Comparison of ENCODE assay signal across 13 mouse cellular contexts in the genomic region with DNA sequence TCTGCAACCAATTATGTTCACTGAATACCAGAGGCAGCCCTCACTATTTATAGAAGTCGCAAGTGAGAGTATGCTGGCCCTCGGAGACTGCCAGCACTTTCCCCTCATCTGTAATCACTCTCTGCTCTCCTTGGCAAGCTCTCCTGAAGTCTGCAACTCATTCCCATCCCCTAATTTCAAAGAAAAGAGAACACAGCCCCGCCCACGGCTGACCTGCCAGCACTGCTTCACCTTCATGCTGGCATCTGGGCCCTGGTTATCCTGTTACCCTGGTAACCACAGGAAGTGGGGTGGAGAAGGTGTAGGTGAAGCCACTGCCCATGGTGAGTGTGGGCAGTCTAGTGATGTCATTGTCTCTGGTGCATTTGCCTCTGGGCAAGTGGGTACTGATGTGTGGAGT.
DNase-seq lines count a peak whose midpoint lies in the region; ATAC-seq and TF ChIP-seq lines count a peak whose summit lies in the region.
"Had no signal": no experiment of that assay in that cellular context is flagged by ENCODE, and none has a peak within 500 bp of the region (broad histone marks: within the 10 kb centered on the region; RNA-seq: fewer than 3 reads in every experiment).

No protein-coding gene starts in this region.

- 29% methylated on average over 4 of the region's 4 CpGs for WGBS in stomach, embryonic 16.5 days
- WGBS in stomach, postnatal 0 days, result 20% methylated on average over 4 of the region's 4 CpGs
- 63% methylated on average over 4 of the region's 4 CpGs for WGBS in midbrain, embryonic 11.5 days

- H3K4me1 ChIP-seq in stomach, embryonic 16.5 days (ENCODE audit: control insufficient read depth, insufficient read depth, low read length), result no peaks in the 10 kb centered on the region
- H3K4me1 ChIP-seq in stomach, postnatal 0 days (replicated peaks; ENCODE audit: control insufficient read depth, insufficient read depth), result 0 out of 2 replicates have a peak, but pooled peaks cover 2% of the 10 kb centered on the region
- H3K4me1 ChIP-seq in embryonic fibroblast, embryonic 13.5 days (ENCODE audit: control insufficient read depth, insufficient read depth, low read length), result peaks cover 7% of the 10 kb centered on the region
- no peaks in the 10 kb centered on the region for H3K4me1 ChIP-seq in midbrain, embryonic 11.5 days (ENCODE audit: control insufficient read depth, insufficient read depth, low read length)
- H3K4me1 ChIP-seq: intestine, embryonic 15.5 days had no signal

- DNase-seq in stomach, postnatal 0 days (ENCODE audit: low spot score), result no peak
- peak; percentile 36 to 66 for DNase-seq in heart, postnatal 14 days
- DNase-seq in lung, postnatal 36 days, result peak; percentile 52
- no peak for DNase-seq in frontal cortex, postnatal 36 days (ENCODE audit: low spot score in 2 of 2)
- no peak for DNase-seq in midbrain, embryonic 11.5 days (ENCODE audit: low spot score, missing footprints)
- DNase-seq in cerebellum, postnatal 4 days (ENCODE audit: low spot score in 2 of 2), result no peak
- DNase-seq: cerebellum, postnatal 14 days; right cerebral cortex, postnatal 4 days had no signal

- H3K4me3 ChIP-seq in stomach, embryonic 16.5 days (replicated peaks; ENCODE audit: low read length), result no peak overlapping the region
- no peak overlapping the region for H3K4me3 ChIP-seq in stomach, postnatal 0 days (ENCODE audit: low read depth, low read length)
- no peak overlapping the region for H3K4me3 ChIP-seq in embryonic fibroblast, embryonic 13.5 days (ENCODE audit: insufficient read depth, low read length)
- no peak overlapping the region for H3K4me3 ChIP-seq in midbrain, embryonic 11.5 days (ENCODE audit: low read depth, low read length)
- H3K4me3 ChIP-seq: intestine, embryonic 15.5 days; layer of hippocampus, adult 2 months had no signal

- no peak for TF ChIP-seq EP300 in stomach, postnatal 0 days (optimal IDR thresholded peaks at IDR 0.05)

- H3K9ac ChIP-seq in stomach, embryonic 16.5 days (ENCODE audit: low read length), result no peak overlapping the region
- H3K9ac ChIP-seq in stomach, postnatal 0 days (ENCODE audit: low read length), result no peak overlapping the region
- H3K9ac ChIP-seq in midbrain, embryonic 11.5 days (ENCODE audit: low read length), result no peak overlapping the region
- H3K9ac ChIP-seq: intestine, embryonic 15.5 days had no signal

- H3K9me3 ChIP-seq in stomach, embryonic 16.5 days (replicated peaks; ENCODE audit: control insufficient read depth, low read length), result no peaks in the 10 kb centered on the region
- H3K9me3 ChIP-seq in stomach, postnatal 0 days (ENCODE audit: control insufficient read depth, low read length), result no peaks in the 10 kb centered on the region
- H3K9me3 ChIP-seq in midbrain, embryonic 11.5 days (ENCODE audit: control insufficient read depth, low read length), result no peaks in the 10 kb centered on the region
- H3K9me3 ChIP-seq: intestine, embryonic 15.5 days had no signal

- H3K36me3 ChIP-seq in stomach, embryonic 16.5 days (ENCODE audit: control insufficient read depth, insufficient read depth, low read length), result no peaks in the 10 kb centered on the region
- H3K36me3 ChIP-seq in stomach, postnatal 0 days (ENCODE audit: control insufficient read depth, insufficient read depth, low read length), result no peaks in the 10 kb centered on the region
- no peaks in the 10 kb centered on the region for H3K36me3 ChIP-seq in midbrain, embryonic 11.5 days (ENCODE audit: control insufficient read depth, insufficient read depth, low read length)
- H3K36me3 ChIP-seq: intestine, embryonic 15.5 days had no signal

- TF ChIP-seq CTCF in stomach, postnatal 0 days (IDR thresholded peaks at IDR 0.05; ENCODE audit: low read depth), result no peak
- no peak for TF ChIP-seq CTCF in embryonic fibroblast, embryonic 13.5 days (IDR thresholded peaks at IDR 0.05; ENCODE audit: borderline replicate concordance, insufficient read depth, low read length)

- peak; percentile 53; the same call in 1 of the 2 replicates for ATAC-seq in stomach, embryonic 16.5 days (ENCODE audit: insufficient read depth, low FRiP score)
- ATAC-seq in stomach, postnatal 0 days (ENCODE audit: low FRiP score, low TSS enrichment), result no peak
- no peak for ATAC-seq in midbrain, embryonic 11.5 days (ENCODE audit: low FRiP score)
- ATAC-seq: intestine, embryonic 15.5 days had no signal

- H3K27ac ChIP-seq in stomach, embryonic 16.5 days (ENCODE audit: low read length), result no peak overlapping the region
- no peak overlapping the region for H3K27ac ChIP-seq in stomach, postnatal 0 days (replicated peaks)
- peak overlapping the region; percentile 66 for H3K27ac ChIP-seq in embryonic fibroblast, embryonic 13.5 days (ENCODE audit: insufficient read depth, low read length)
- no peak overlapping the region for H3K27ac ChIP-seq in midbrain, embryonic 11.5 days (ENCODE audit: low read depth, low read length)
- H3K27ac ChIP-seq: intestine, embryonic 15.5 days; layer of hippocampus, adult 2 months; macrophage had no signal

- no peak overlapping the region for H3K4me2 ChIP-seq in stomach, embryonic 16.5 days (ENCODE audit: low read depth, low read length)
- no peak overlapping the region for H3K4me2 ChIP-seq in stomach, postnatal 0 days (replicated peaks; ENCODE audit: low read depth)
- H3K4me2 ChIP-seq in midbrain, embryonic 11.5 days, result no peak overlapping the region
- H3K4me2 ChIP-seq: intestine, embryonic 15.5 days had no signal

- no peak for TF ChIP-seq POLR2A in embryonic fibroblast, embryonic 13.5 days (IDR thresholded peaks at IDR 0.05; ENCODE audit: low read depth, low read length)

- H3K27me3 ChIP-seq in stomach, embryonic 16.5 days (ENCODE audit: control insufficient read depth, insufficient read depth, low read length), result no peaks in the 10 kb centered on the region
- no peaks in the 10 kb centered on the region for H3K27me3 ChIP-seq in stomach, postnatal 0 days (ENCODE audit: control insufficient read depth, insufficient read depth, low read length)
- H3K27me3 ChIP-seq in midbrain, embryonic 11.5 days (ENCODE audit: control insufficient read depth, insufficient read depth, low read length), result no peaks in the 10 kb centered on the region
- H3K27me3 ChIP-seq: intestine, embryonic 15.5 days had no signal

- intact Hi-C loops in heart, postnatal 14 days (cut with DNase I), result no loop called here

Comparison
In these comparisons a context has a peak if more than half of its experiments do, and no peak if none do; other contexts are left out.
1. DNase-seq: peak in heart, postnatal 14 days (2 of 2) and lung, postnatal 36 days (single experiment); none in stomach, postnatal 0 days (single experiment), frontal cortex, postnatal 36 days (0 of 2), midbrain, embryonic 11.5 days (single experiment) and cerebellum, postnatal 4 days (0 of 2).